ENCODE assay signal across 21 mouse cellular contexts in the genomic region with DNA sequence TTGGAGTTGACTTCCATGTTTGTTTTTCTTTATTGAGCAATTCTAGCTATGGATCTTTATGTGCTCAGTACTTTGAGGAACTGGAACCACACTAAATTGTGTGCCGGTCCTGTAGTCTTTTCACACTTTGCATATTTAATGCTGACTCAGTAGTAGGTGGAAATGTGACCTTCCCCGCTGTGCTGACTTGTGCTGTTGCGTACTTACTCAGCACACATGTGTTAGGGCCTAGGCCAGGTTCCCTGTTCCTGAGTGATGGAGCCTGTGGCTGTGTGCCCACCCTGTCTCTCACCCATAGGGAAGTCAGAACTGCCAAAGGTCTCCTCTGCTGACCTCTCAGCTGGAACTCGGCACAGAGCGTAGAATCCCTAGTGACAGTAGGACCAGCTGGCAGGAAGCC. TPM values are rescaled to one million over a fixed set of nuclear protein-coding genes. Genes with fewer than 3 reads are reported as not detected.
DNase-seq lines count a peak whose midpoint lies in the region; ATAC-seq lines count a peak whose summit lies in the region.
"Had no signal": no experiment of that assay in that cellular context is flagged by ENCODE, and none has a peak within 500 bp of the region (broad histone marks: within the 10 kb centered on the region; RNA-seq: fewer than 3 reads in every experiment).

No protein-coding gene starts in this region.

- H3K4me2 ChIP-seq in forebrain, embryonic 13.5 days, result no peak overlapping the region
- H3K4me2 ChIP-seq: forebrain, embryonic 15.5 days; heart, embryonic 11.5 days; liver, embryonic 15.5 days; midbrain, embryonic 15.5 days had no signal

- H3K36me3 ChIP-seq in heart, embryonic 10.5 days, result peaks cover 93% of the 10 kb centered on the region
- H3K36me3 ChIP-seq in macrophage (ENCODE audit: inconsistent target), result peaks cover 78% of the 10 kb centered on the region
- peaks cover 89% of the 10 kb centered on the region for H3K36me3 ChIP-seq in forebrain, embryonic 13.5 days (ENCODE audit: poor library complexity, severe bottlenecking)

- H3K9ac ChIP-seq in forebrain, embryonic 13.5 days, result no peak overlapping the region
- H3K9ac ChIP-seq: forebrain, embryonic 15.5 days; liver, embryonic 15.5 days; midbrain, embryonic 15.5 days had no signal

- H3K9me3 ChIP-seq in heart, embryonic 10.5 days, result no peaks in the 10 kb centered on the region
- no peaks in the 10 kb centered on the region for H3K9me3 ChIP-seq in forebrain, embryonic 13.5 days (replicated peaks)
- H3K9me3 ChIP-seq: forebrain, embryonic 15.5 days; liver, embryonic 15.5 days; megakaryocyte, embryonic 14.5 days; midbrain, embryonic 15.5 days had no signal

- H3K4me3 ChIP-seq in heart, embryonic 10.5 days, result no peak overlapping the region
- no peak overlapping the region for H3K4me3 ChIP-seq in macrophage (ENCODE audit: inconsistent target)
- no peak overlapping the region for H3K4me3 ChIP-seq in forebrain, embryonic 13.5 days
- H3K4me3 ChIP-seq: forebrain, embryonic 15.5 days; liver, embryonic 15.5 days; megakaryocyte, embryonic 14.5 days; midbrain, embryonic 15.5 days had no signal

- peaks cover 7% of the 10 kb centered on the region for H3K4me1 ChIP-seq in heart, embryonic 10.5 days
- H3K4me1 ChIP-seq in forebrain, embryonic 13.5 days, result peaks cover 9% of the 10 kb centered on the region

- intact Hi-C loops in left cerebral cortex, postnatal 36 days (cut with DNase I), result no loop called here

- H3K27ac ChIP-seq in heart, embryonic 10.5 days, result no peak overlapping the region
- H3K27ac ChIP-seq in macrophage, result peak overlapping the region; percentile 48
- H3K27ac ChIP-seq in forebrain, embryonic 13.5 days, result no peak overlapping the region
- H3K27ac ChIP-seq: forebrain, embryonic 15.5 days; hindbrain, postnatal 0 days; liver, embryonic 15.5 days; midbrain, embryonic 15.5 days had no signal

- no peak for ATAC-seq in forebrain, embryonic 13.5 days
- ATAC-seq in activated CD4-positive, CD25-positive, alpha-beta regulatory T cell, adult 4 months, result no peak
- ATAC-seq: forebrain, embryonic 15.5 days; hindbrain, postnatal 0 days; midbrain, embryonic 15.5 days; Patski had no signal

- H3K79me2 ChIP-seq in macrophage (ENCODE audit: inconsistent target), result peaks cover 33% of the 10 kb centered on the region

- WGBS in heart, embryonic 10.5 days, result 94% methylated on average over 5 of the region's 5 CpGs
- 48% methylated on average over 5 of the region's 5 CpGs for WGBS in macrophage (ENCODE audit: missing documents)
- WGBS in forebrain, embryonic 13.5 days, result 93% methylated on average over 5 of the region's 5 CpGs

- H3K27me3 ChIP-seq in heart, embryonic 10.5 days (ENCODE audit: insufficient read depth, poor library complexity, severe bottlenecking), result no peaks in the 10 kb centered on the region
- H3K27me3 ChIP-seq in forebrain, embryonic 13.5 days, result no peaks in the 10 kb centered on the region
- H3K27me3 ChIP-seq: forebrain, embryonic 15.5 days; liver, embryonic 15.5 days; megakaryocyte, embryonic 14.5 days; midbrain, embryonic 15.5 days; Patski had no signal

- DNase-seq in heart, adult 11 months, result peak; percentile 94
- no peak for DNase-seq in heart, embryonic 10.5 days (ENCODE audit: low spot score)
- DNase-seq in A20 (ENCODE audit: low read depth, low spot score), result peak; percentile 36
- DNase-seq in gastrocnemius, adult 8-10 months (ENCODE audit: low spot score in 2 of 2), result peak; percentile 25 to 29
- DNase-seq in left cerebral cortex, postnatal 36 days (ENCODE audit: low spot score in 2 of 2), result no peak
- DNase-seq: adrenal gland, postnatal 25 days; B cell, adult 2 months; cerebellum, adult 9-10 months; heart, postnatal 14 days; layer of hippocampus, postnatal 36 days; thymus, adult 2 months had no signal

RNA-seq across cellular contexts. Expression of gene Psmc1, which starts 6.0 kb away (rescaled TPM):
- 278 and 309 TPM in 2 replicates for polyA plus RNA-seq in heart, embryonic 10.5 days (2016; fragmentation: Nextera tagmentation; extraction: Ambion mirVana)
- 100 to 1,000 TPM; 142 to 173 (median 149) TPM for total RNA-seq in gastrocnemius, adult 8-10 months (2022)
- 100 to 1,000 TPM in 4 of 26 experiments, 10 to 100 TPM in 22; 27.7 to 109 (median 77.3) TPM for total RNA-seq in macrophage (2018; cell fraction: chromatin; rRNA removed)
- 100 to 1,000 TPM; 101 to 187 (median 138) TPM for total RNA-seq in macrophage (2018; cell fraction: cytosol; rRNA removed)
- 100 to 1,000 TPM in 4 of 26 experiments, 10 to 100 TPM in 22; 42.1 to 128 (median 84.0) TPM for total RNA-seq in macrophage (2018; cell fraction: nucleus; rRNA removed)
- 132 to 355 TPM (median 176 TPM) in 3 replicates for polyA plus RNA-seq in macrophage (2018)
- 303 and 312 TPM in 2 replicates for polyA plus RNA-seq in forebrain, embryonic 13.5 days (2015; fragmentation: Nextera tagmentation; extraction: Ambion mirVana)
- total RNA-seq in left cerebral cortex, postnatal 36 days (2021), result 100 to 1,000 TPM; 188 to 203 TPM
- polyA plus RNA-seq in activated CD4-positive, CD25-positive, alpha-beta regulatory T cell, adult 4 months (2017; shearing (Covaris generic)), result 100 to 1,000 TPM; 201 to 218 TPM

RNA-seq across cellular contexts. Expression of gene Nrde2, which starts 43.5 kb away (rescaled TPM):
- polyA plus RNA-seq in heart, embryonic 10.5 days (2016; fragmentation: Nextera tagmentation; extraction: Ambion mirVana), result 10.3 and 12.0 TPM in 2 replicates
- 10 to 100 TPM in 2 of 4 experiments, 1 to 10 TPM in 2; 5.9 to 11.3 (median 9.4) TPM for total RNA-seq in gastrocnemius, adult 8-10 months (2022)
- 10 to 100 TPM in 25 of 26 experiments, 1 to 10 TPM in 1; 9.8 to 43.9 (median 29.8) TPM for total RNA-seq in macrophage (2018; cell fraction: chromatin; rRNA removed)
- 10 to 100 TPM in 12 of 26 experiments, 1 to 10 TPM in 14; 3.4 to 13.2 (median 9.8) TPM for total RNA-seq in macrophage (2018; cell fraction: cytosol; rRNA removed)
- 10 to 100 TPM in 20 of 26 experiments, 1 to 10 TPM in 6; 6.4 to 29.5 (median 15.3) TPM for total RNA-seq in macrophage (2018; cell fraction: nucleus; rRNA removed)
- 10.0 to 19.9 TPM (median 11.5 TPM) in 3 replicates for polyA plus RNA-seq in macrophage (2018)
- 14.6 and 15.7 TPM in 2 replicates for polyA plus RNA-seq in forebrain, embryonic 13.5 days (2015; fragmentation: Nextera tagmentation; extraction: Ambion mirVana)
- 10 to 100 TPM; 18.3 to 22.8 TPM for total RNA-seq in left cerebral cortex, postnatal 36 days (2021)
- 10 to 100 TPM; 13.0 to 15.3 TPM for polyA plus RNA-seq in activated CD4-positive, CD25-positive, alpha-beta regulatory T cell, adult 4 months (2017; shearing (Covaris generic))

Comparison
In these comparisons a context has a peak if more than half of its experiments do, and no peak if none do; other contexts are left out.
1. DNase-seq: peak in heart, adult 11 months (single experiment), A20 (single experiment) and gastrocnemius, adult 8-10 months (2 of 2); none in heart, embryonic 10.5 days (single experiment) and left cerebral cortex, postnatal 36 days (0 of 2).